ENCODE assay signal across 12 mouse cellular contexts in the genomic region with DNA sequence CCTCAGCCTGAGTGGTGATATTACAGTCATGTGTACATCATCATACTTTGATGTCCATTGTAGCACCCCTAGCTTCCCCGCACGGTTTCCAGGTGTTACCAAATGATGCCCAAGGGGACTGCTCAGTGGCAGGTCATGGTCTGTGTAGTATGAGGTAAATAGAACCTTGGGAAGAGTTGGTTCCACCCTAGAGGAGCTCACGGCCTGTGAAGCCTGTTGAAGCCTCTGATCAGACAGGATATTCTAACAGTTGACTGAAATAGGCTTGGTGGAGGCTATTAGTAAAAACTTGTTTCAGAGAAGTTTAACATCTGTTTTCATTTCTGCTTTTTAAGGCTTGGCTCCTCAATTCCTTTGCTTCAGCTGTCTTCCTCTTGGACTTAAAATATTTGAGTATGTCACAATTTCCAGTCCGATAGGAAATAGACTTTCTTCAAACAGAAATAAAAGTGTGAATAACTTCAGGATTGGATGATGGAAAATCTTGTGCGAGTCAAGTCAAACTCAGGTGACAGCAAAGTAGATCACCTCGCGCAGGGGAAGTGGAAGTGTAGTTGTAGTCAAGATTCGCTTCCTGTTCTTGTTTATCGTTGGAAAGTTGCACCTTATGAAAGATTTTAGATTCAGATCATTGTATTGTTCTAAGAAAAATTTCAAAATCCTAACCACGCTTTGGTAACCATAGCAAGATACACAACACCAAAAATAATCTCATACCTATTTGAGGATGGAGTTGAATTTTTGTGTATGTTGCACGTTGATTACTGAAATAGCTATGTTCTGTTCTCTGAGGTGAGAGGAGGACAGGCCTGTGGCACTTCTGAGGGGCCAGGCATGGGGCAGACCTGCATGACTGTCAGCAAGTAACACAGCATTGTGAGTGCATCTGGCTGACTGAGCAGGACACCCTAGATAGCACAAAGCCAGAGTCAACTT. TPM values are rescaled to one million over a fixed set of nuclear protein-coding genes. Genes with fewer than 3 reads are reported as not detected.
A peak's percentile ranks its signal among the peaks of the same experiment; 100 is the strongest.
DNase-seq lines count a peak whose midpoint lies in the region; ATAC-seq and TF ChIP-seq lines count a peak whose summit lies in the region.
"Had no signal": no experiment of that assay in that cellular context is flagged by ENCODE, and none has a peak within 500 bp of the region (broad histone marks: within the 10 kb centered on the region; RNA-seq: fewer than 3 reads in every experiment).

No protein-coding gene starts in this region.

- no peak for ATAC-seq in liver, embryonic 12.5 days
- no peak for ATAC-seq in hindbrain, embryonic 16.5 days
- ATAC-seq: forebrain, embryonic 14.5 days had no signal

- no peak overlapping the region for H3K4me2 ChIP-seq in liver, embryonic 12.5 days
- H3K4me2 ChIP-seq in hindbrain, embryonic 16.5 days (ENCODE audit: low read length): no peak overlapping the region
- H3K4me2 ChIP-seq: lung, embryonic 15.5 days had no signal

- H3K9me3 ChIP-seq in liver, embryonic 12.5 days (replicated peaks): 0 out of 2 replicates have a peak, but pooled peaks cover 3% of the 10 kb centered on the region
- H3K9me3 ChIP-seq in hindbrain, embryonic 16.5 days (ENCODE audit: control insufficient read depth, low read length): 0 out of 2 replicates have a peak, but pooled peaks cover under 1% of the 10 kb centered on the region
- H3K9me3 ChIP-seq: lung, embryonic 15.5 days had no signal

- no peak for TF ChIP-seq POLR2A in testis, adult 2 months (IDR thresholded peaks at IDR 0.05; ENCODE audit: control insufficient read depth, low read depth, low read length)

- H3K4me3 ChIP-seq in gastrocnemius, adult 2 months: no peak overlapping the region
- no peak overlapping the region for H3K4me3 ChIP-seq in testis, adult 2 months (ENCODE audit: control insufficient read depth, low read depth, low read length)
- no peak overlapping the region for H3K4me3 ChIP-seq in liver, embryonic 12.5 days
- H3K4me3 ChIP-seq in hindbrain, embryonic 16.5 days (ENCODE audit: low read length): no peak overlapping the region
- H3K4me3 ChIP-seq: lung, embryonic 15.5 days had no signal

- no peak for TF ChIP-seq CTCF in gastrocnemius, adult 2 months (IDR thresholded peaks at IDR 0.05)
- no peak for TF ChIP-seq CTCF in testis, adult 2 months (IDR thresholded peaks at IDR 0.05; ENCODE audit: control insufficient read depth, insufficient read depth, insufficient replicate concordance, low read depth, low read length)

- peak overlapping the region; percentile 61 for H3K27ac ChIP-seq in gastrocnemius, adult 2 months
- H3K27ac ChIP-seq in testis, adult 2 months (ENCODE audit: control insufficient read depth, insufficient read depth, low read depth, low read length): peak overlapping the region; percentile 18
- peak overlapping the region; percentile 26; the same call in 1 of the 2 replicates for H3K27ac ChIP-seq in liver, embryonic 12.5 days
- H3K27ac ChIP-seq in hindbrain, embryonic 16.5 days (ENCODE audit: low read depth, low read length): no peak overlapping the region
- H3K27ac ChIP-seq: lung, embryonic 15.5 days had no signal

- H3K9ac ChIP-seq in liver, embryonic 12.5 days: no peak overlapping the region
- no peak overlapping the region for H3K9ac ChIP-seq in hindbrain, embryonic 16.5 days (ENCODE audit: low read depth, low read length)
- H3K9ac ChIP-seq: lung, embryonic 15.5 days had no signal

- 73% methylated on average over 11 of the region's 11 CpGs for WGBS in liver, embryonic 12.5 days (ENCODE audit: insufficient replicate concordance)
- 95% methylated on average over 11 of the region's 11 CpGs for WGBS in hindbrain, embryonic 16.5 days

- intact Hi-C loops in gastrocnemius, adult 2 months (cut with DNase I): no loop called here

- H3K27me3 ChIP-seq in testis, adult 2 months (ENCODE audit: control insufficient read depth, insufficient read depth, low read length): no peaks in the 10 kb centered on the region
- H3K27me3 ChIP-seq in liver, embryonic 12.5 days (replicated peaks): no peaks in the 10 kb centered on the region
- H3K27me3 ChIP-seq in hindbrain, embryonic 16.5 days (replicated peaks; ENCODE audit: control insufficient read depth, insufficient read depth, low read length): no peaks in the 10 kb centered on the region
- H3K27me3 ChIP-seq: lung, embryonic 15.5 days had no signal

- H3K4me1 ChIP-seq in testis, adult 2 months (ENCODE audit: control insufficient read depth, insufficient read depth, low read length): no peaks in the 10 kb centered on the region; the same call in 1 of the 2 replicates
- peaks cover 14% of the 10 kb centered on the region for H3K4me1 ChIP-seq in liver, embryonic 12.5 days
- no peaks in the 10 kb centered on the region for H3K4me1 ChIP-seq in hindbrain, embryonic 16.5 days (ENCODE audit: control insufficient read depth, insufficient read depth, low read depth, low read length)
- H3K4me1 ChIP-seq: lung, embryonic 15.5 days had no signal

- H3K36me3 ChIP-seq in testis, adult 2 months (ENCODE audit: control insufficient read depth, insufficient read depth, low read length): no peaks in the 10 kb centered on the region
- peaks cover 18% of the 10 kb centered on the region for H3K36me3 ChIP-seq in liver, embryonic 12.5 days
- H3K36me3 ChIP-seq in hindbrain, embryonic 16.5 days (ENCODE audit: control insufficient read depth, insufficient read depth, low read length): peaks cover 4% of the 10 kb centered on the region; the same call in 1 of the 2 replicates
- H3K36me3 ChIP-seq: lung, embryonic 15.5 days had no signal

- DNase-seq in gastrocnemius, adult 2 months: no peak
- DNase-seq in gastrocnemius, adult 8-10 months (ENCODE audit: low spot score in 2 of 2): no peak
- DNase-seq in testis, postnatal 10 days (ENCODE audit: low spot score): no peak
- peak; percentile 38 to 66 for DNase-seq in spleen, postnatal 4 days (ENCODE audit: low spot score in 2 of 2)
- no peak for DNase-seq in frontal cortex, adult 2 months (ENCODE audit: extremely low spot score in 1 of 2, low spot score in 1 of 2)
- DNase-seq: right cerebral cortex, postnatal 14 days had no signal

RNA-seq across cellular contexts. Expression of gene Gpr18, which starts 22.9 kb away (rescaled TPM):
- total RNA-seq in gastrocnemius, adult 2 months (2021): not detected
- not detected for total RNA-seq in gastrocnemius, adult 8-10 months (2022)
- polyA plus RNA-seq in testis, adult 2 months (2012; rRNA removed): 0.24 and 0.26 TPM in 2 replicates
- 0.08 TPM in 1 of 2 replicates, not detected in the other for polyA plus RNA-seq in liver, embryonic 12.5 days (2016; fragmentation: Nextera tagmentation; extraction: Ambion mirVana)
- polyA plus RNA-seq in hindbrain, embryonic 16.5 days (2015; fragmentation: Nextera tagmentation; extraction: Ambion mirVana): 0.10 and 0.16 TPM in 2 replicates
- 0.08 TPM in 2 replicates for polyA plus RNA-seq in frontal cortex, adult 2 months (2012; rRNA removed)
- polyA plus RNA-seq: brain, embryonic 14.5 days; forebrain, embryonic 14.5 days had no signal

RNA-seq across cellular contexts. Expression of gene Gpr183, which starts 26.5 kb away (rescaled TPM):
- total RNA-seq in gastrocnemius, adult 2 months (2021): under 1 TPM; 0.17 to 0.41 TPM
- total RNA-seq in gastrocnemius, adult 8-10 months (2022): under 1 TPM; 0.15 to 0.38 (median 0.23) TPM
- polyA plus RNA-seq in testis, adult 2 months (2012; rRNA removed): 0.15 and 0.20 TPM in 2 replicates
- 1.8 and 2.1 TPM in 2 replicates for polyA plus RNA-seq in liver, embryonic 12.5 days (2016; fragmentation: Nextera tagmentation; extraction: Ambion mirVana)
- polyA plus RNA-seq in hindbrain, embryonic 16.5 days (2015; fragmentation: Nextera tagmentation; extraction: Ambion mirVana): 0.81 and 1.2 TPM in 2 replicates
- 1.0 and 1.6 TPM in 2 replicates for polyA plus RNA-seq in frontal cortex, adult 2 months (2012; rRNA removed)

Comparison
In these comparisons a context has a peak if more than half of its experiments do, and no peak if none do; other contexts are left out.
1. DNase-seq: peak in spleen, postnatal 4 days (2 of 2); none in gastrocnemius, adult 2 months (single experiment), gastrocnemius, adult 8-10 months (0 of 2), testis, postnatal 10 days (single experiment) and frontal cortex, adult 2 months (0 of 2).